Mouse (Mus musculus) neural tube, embryonic 12.5 days (tissue): ENCODE results near the gene Gm12216. TPM values are rescaled to one million over a fixed set of nuclear protein-coding genes. Genes with fewer than 3 reads are reported as not detected.
"Not testable (repeated sequence)": the region's sequence is repeated elsewhere in the genome, so short reads cannot be mapped to it uniquely, and the experiment has no call there.

Experiments
- ATAC-seq: fragments of 200-750 bp; cut with Nextera tagmentation; 2 replicates; pipeline ENCODE4 v1.8.0; 2017; ENCODE audit warnings: low read depth, mild to moderate bottlenecking, moderate TSS enrichment, moderate library complexity; ENCODE audit not compliant: low FRiP score
- H3K27ac ChIP-seq: fragments of 300-500 bp; sonication (generic); 2 replicates; pipeline ENCODE4 v1.5.1; 2016
- H3K27me3 ChIP-seq: fragments of 300-500 bp; sonication (generic); replicated peaks from 2 replicates; pipeline ENCODE4 v1.6.1; 2016; ENCODE audit warnings: mild to moderate bottlenecking
- H3K36me3 ChIP-seq: fragments of 300-500 bp; sonication (generic); 2 replicates; pipeline ENCODE4 v1.6.1; 2016; ENCODE audit warnings: mild to moderate bottlenecking
- H3K4me1 ChIP-seq: fragments of 300-500 bp; sonication (generic); 2 replicates; pipeline ENCODE4 v1.6.1; 2016
- H3K4me2 ChIP-seq: fragments of 300-500 bp; sonication (generic); replicated peaks from 2 replicates; pipeline ENCODE4 v1.6.1; 2016; ENCODE audit warnings: mild to moderate bottlenecking
- H3K4me3 ChIP-seq: fragments of 300-500 bp; sonication (generic); 2 replicates; pipeline ENCODE4 v1.5.1; 2016
- H3K9ac ChIP-seq: fragments of 300-500 bp; sonication (generic); 2 replicates; pipeline ENCODE4 v1.6.1; 2016; ENCODE audit warnings: mild to moderate bottlenecking
- H3K9me3 ChIP-seq: fragments of 300-500 bp; sonication (generic); 2 replicates; pipeline ENCODE4 v1.6.1; 2016; ENCODE audit warnings: mild to moderate bottlenecking
- WGBS: fragments of 180-500 bp; shearing (Covaris S2); methylation state at CpG from one replicate; pipeline ENCODE4 v1.1.7; 2016; 5-methylcytosine and 5-hydroxymethylcytosine counted together
- polyA plus RNA-seq: library from polyadenylated mRNA; unstranded; fragments of >200 nt; fragmentation: Nextera tagmentation; extraction: Ambion mirVana; gene quantifications from 2 replicates; pipeline ENCODE4 v1.2.1, GENCODE M21; 2016

Gm12216 gene
- polyA plus RNA-seq, 1 experiment from 2014 or later: not detected

DNA sequence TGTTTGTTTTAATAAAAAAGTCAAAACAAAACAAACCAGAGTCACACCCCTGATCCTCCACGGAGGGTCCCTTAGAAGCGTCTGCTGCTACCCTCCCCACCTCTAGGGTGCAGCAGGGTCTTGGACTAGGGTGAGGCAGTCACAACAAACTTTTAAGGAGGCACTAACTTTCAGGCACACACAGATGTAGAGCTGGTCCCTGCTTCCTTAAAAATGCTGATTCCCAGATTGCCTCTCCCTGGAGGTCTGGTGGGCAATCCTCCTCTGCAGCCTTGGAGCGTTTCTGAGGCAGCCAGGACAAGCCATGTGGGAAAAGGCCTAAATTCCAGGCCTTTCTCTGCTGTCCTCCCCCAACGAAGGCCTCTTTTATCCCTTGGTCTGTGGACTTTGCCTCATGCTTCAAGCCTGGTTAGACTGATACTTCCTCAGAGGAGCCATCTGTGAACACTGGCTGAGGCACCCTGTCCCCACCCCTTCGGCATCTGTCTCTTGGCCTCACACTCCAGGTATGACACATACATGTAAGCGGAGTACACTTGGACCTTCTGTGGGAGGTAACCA lies 100.2 kb downstream of the Gm12216 start:
- Histone ChIP-seq H3K4me3 (no peak overlapping the region), H3K27me3 (peaks cover 45% of the 10 kb centered on the region)

DNA sequence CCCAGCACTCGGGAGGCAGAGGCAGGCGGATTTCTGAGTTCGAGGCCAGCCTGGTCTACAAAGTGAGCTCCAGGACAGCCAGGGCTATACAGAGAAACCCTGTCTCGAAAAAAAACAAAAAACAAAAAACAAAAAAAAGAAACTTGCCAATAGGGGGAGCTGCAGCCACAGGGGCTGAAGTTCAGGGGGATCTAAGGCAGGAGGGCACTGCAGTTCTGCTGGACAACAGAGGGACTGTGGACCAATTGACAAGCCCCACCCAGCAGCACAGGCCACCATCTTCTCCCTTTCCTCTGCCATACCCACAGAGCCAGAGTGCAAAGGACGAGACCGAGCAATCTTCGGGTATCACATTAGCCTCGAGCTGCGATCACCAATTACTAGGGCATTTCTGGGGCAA lies 101.0 kb downstream of the Gm12216 start:
- not testable (repeated sequence) for H3K27ac ChIP-seq, H3K4me1 ChIP-seq

More for the DNA sequence above, 100.2 kb downstream of the Gm12216 start:
- no peaks in the 10 kb centered on the region for H3K9me3 ChIP-seq
- no peak overlapping the region for H3K27ac ChIP-seq
- no peaks in the 10 kb centered on the region for H3K36me3 ChIP-seq
- H3K4me2 ChIP-seq: no peak overlapping the region
- 44% methylated on average over 6 of the region's 6 CpGs for WGBS
- peaks cover 12% of the 10 kb centered on the region for H3K4me1 ChIP-seq
- no peak overlapping the region for H3K9ac ChIP-seq
- no peak for ATAC-seq

DNA sequence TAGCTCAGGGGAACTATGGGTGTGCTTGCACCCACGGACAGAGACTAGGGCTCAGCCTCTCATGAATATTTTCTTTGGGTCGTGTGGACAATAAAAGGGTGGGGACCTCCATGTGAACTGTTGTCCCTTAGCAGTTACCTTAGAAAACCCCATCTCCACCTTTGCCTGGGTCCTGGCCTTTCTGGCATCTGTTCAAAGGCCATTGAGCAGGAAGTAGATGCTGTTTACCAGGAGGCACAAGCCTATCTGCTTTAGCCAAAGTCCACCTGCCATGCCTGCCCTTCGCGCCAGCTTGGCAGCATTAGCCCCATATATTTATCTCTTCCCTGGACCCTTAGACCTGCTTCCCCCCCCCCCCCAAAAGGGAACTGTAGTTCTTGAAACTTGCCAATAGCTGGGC lies 101.4 kb downstream of the Gm12216 start:
- ATAC-seq: no peak
- Histone ChIP-seq H3K4me1 (no peaks in the 10 kb centered on the region), H3K4me2 (no peak overlapping the region), H3K9me3 (no peaks in the 10 kb centered on the region), H3K36me3 (no peaks in the 10 kb centered on the region), H3K27ac (no peak overlapping the region), H3K27me3 (peaks cover 37% of the 10 kb centered on the region), H3K9ac (no peak overlapping the region), H3K4me3 (no peak overlapping the region)
- 85% methylated on average over 4 of the region's 4 CpGs for WGBS

More for the DNA sequence above, 101.0 kb downstream of the Gm12216 start:
- not testable (repeated sequence) for H3K36me3 ChIP-seq, H3K4me2 ChIP-seq, ATAC-seq, H3K9ac ChIP-seq, H3K4me3 ChIP-seq, H3K9me3 ChIP-seq
- 88% methylated on average over 9 of the region's 9 CpGs for WGBS
- H3K27me3 ChIP-seq: peaks cover 39% of the 10 kb centered on the region

DNA sequence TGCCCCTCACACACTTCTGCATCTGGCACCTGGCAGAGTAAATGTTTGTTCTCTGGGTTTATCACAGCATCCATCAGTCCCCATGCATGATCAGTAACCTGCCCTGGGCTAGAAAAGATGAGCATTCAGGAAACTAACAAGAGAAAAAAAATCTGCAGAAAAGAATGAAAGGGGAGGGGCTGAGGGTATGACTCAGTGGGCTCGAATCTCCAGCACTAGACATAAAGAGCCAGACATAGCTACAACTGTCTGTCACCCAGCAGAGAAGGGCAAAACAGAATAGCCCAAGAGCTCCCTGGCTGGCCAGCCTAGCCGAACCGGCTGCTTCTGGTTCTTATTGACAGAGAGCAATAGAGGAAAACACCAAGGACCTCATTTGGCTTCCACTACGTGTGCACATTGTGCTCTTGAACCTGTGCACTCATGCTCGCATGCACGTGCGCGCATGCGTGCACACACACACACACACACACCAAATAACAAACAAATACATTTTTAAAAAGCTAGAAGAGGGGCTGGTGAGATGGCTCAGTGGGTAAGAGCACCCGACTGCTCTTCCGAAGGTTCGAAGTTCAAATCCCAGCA lies 104.0 kb downstream of the Gm12216 start:
- H3K9me3 ChIP-seq: no peaks in the 10 kb centered on the region
- no peaks in the 10 kb centered on the region for H3K36me3 ChIP-seq
- WGBS: 85% methylated on average over 12 of the region's 12 CpGs
- no peak overlapping the region for H3K4me3 ChIP-seq
- peaks cover 14% of the 10 kb centered on the region for H3K27me3 ChIP-seq
- no peak overlapping the region for H3K27ac ChIP-seq
- no peak overlapping the region for H3K9ac ChIP-seq
- H3K4me2 ChIP-seq: no peak overlapping the region
- no peaks in the 10 kb centered on the region for H3K4me1 ChIP-seq
- ATAC-seq: no peak

DNA sequence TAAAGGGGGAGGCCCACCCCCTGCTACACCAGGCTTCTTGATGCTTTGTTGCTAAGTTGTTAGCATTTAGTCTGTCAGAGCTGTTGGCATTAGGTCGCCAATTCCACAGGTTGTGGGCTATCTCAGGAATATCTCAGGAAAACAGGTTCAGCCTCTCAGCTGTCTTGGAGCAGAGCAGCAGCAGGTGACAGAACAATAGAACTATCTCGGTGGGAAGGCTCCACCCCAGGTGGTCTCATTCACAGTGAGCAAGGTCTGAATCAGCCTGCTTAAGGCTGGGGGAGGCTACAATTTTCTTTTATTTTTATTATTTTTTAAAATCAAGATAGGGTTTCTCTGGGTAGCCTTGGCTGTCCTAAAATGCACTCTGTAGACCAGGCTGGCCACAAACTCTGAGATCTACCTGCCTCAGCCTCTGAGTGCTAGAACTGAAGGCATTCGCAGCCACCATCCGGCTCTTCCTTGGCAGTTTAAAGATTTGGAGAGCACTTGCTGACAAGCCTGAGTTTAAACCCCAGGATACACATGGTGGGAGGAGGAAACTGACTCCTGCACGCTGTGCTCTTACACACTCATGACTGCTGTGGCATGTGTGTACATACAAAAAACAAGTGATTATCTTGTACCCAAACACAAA lies 109.2 kb downstream of the Gm12216 start:
- Histone ChIP-seq H3K36me3 (no peaks in the 10 kb centered on the region), H3K4me1 (no peaks in the 10 kb centered on the region), H3K9ac (no peak overlapping the region), H3K9me3 (no peaks in the 10 kb centered on the region), H3K4me2 (no peak overlapping the region), H3K27me3 (no peaks in the 10 kb centered on the region), H3K27ac (no peak overlapping the region), H3K4me3 (no peak overlapping the region)
- ATAC-seq: no peak
- WGBS: 46% methylated on average over 5 of the region's 5 CpGs

DNA sequence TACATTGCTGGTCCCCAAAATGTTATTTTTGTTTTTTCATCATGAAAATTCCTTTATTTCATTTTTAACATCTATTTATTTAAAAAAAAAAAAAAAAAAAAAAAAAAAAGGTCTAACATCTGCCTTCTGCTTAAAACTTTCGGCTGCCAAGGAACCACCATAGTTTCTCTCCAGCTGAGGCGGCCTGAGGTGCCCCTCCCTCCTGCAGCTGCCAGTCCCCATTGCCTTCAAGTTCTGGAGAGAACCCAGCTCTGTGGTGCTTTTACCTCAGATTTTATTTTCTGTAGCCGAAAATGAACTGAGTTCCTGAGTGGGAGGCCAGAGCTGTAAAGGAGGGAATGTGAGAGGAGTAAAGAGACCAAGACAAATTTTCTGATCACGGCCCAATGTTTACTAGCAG lies 109.8 kb downstream of the Gm12216 start:
- no peak overlapping the region for H3K4me2 ChIP-seq
- no peaks in the 10 kb centered on the region for H3K36me3 ChIP-seq
- no peaks in the 10 kb centered on the region for H3K27me3 ChIP-seq
- H3K9me3 ChIP-seq: no peaks in the 10 kb centered on the region
- H3K9ac ChIP-seq: no peak overlapping the region
- no peak for ATAC-seq
- H3K27ac ChIP-seq: no peak overlapping the region
- WGBS: 72% methylated on average over 4 of the region's 4 CpGs
- no peak overlapping the region for H3K4me3 ChIP-seq
- no peaks in the 10 kb centered on the region for H3K4me1 ChIP-seq

DNA sequence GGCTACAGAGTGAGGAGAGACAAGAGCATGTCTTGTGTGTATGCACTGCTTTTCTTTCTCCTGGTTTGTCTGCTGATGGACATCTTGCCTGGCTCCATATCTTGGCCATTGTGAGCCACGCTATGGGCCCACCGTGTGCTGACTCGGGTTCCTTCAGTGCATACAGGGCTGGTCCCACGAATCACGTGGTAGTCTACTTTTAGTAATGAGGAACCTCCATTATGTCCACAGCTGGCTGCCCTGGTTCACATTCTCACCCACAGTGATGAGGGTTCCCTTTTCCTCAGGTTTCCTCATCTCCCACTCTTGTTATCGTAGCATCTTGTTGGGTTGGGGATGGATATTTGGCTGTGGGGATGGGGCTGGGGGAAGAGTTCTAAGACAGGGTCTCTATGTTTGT lies 110.4 kb downstream of the Gm12216 start:
- WGBS: 88% methylated on average over 6 of the region's 6 CpGs
- Histone ChIP-seq H3K4me1 (no peaks in the 10 kb centered on the region), H3K9me3 (no peaks in the 10 kb centered on the region), H3K4me3 (no peak overlapping the region), H3K36me3 (no peaks in the 10 kb centered on the region), H3K4me2 (no peak overlapping the region), H3K9ac (no peak overlapping the region), H3K27me3 (no peaks in the 10 kb centered on the region), H3K27ac (no peak overlapping the region)
- no peak for ATAC-seq

DNA sequence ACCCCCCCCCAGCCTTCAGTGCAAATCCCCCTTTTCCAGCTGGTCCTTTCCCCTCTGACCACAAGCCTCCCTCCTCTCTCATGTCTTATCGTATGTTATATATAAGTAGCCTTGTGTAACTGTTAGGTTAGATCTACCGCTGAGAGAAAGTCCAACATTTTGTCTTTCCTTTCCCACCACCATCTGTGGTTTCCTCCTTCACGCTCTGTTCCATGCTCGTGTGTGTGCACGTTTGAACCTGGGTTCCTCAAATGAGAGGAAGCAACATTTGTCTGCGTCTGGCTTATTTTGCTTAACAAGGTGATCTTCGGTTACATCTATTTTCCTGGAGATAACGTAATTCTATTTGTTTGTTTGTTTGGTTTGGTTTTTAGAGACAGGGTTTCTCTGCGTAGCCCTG lies 111.1 kb downstream of the Gm12216 start:
- no peak for ATAC-seq
- H3K27me3 ChIP-seq: no peaks in the 10 kb centered on the region
- H3K9ac ChIP-seq: no peak overlapping the region
- no peaks in the 10 kb centered on the region for H3K4me1 ChIP-seq
- H3K9me3 ChIP-seq: no peaks in the 10 kb centered on the region
- 93% methylated on average over 9 of the region's 9 CpGs for WGBS
- H3K36me3 ChIP-seq: no peaks in the 10 kb centered on the region
- H3K4me3 ChIP-seq: no peak overlapping the region
- H3K27ac ChIP-seq: no peak overlapping the region
- no peak overlapping the region for H3K4me2 ChIP-seq

DNA sequence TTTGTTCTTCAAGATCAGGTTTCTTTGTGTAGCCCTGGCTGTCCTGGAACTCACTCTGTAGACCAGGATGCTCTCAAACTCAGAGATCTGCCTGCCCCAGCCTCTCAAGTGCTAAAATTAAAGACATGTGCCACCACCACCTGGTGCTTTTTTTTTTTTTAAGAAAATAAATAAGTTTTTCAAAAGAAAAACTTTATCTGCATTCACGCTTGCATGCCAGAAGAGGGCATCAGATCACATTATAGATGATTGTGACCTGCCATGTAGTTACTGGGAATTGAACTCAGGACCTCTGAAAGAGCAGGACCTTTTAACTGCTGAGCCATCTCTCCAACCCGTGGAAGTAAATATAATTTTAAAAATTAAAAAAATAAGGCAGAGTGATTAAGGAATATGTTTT lies 113.8 kb downstream of the Gm12216 start:
- Histone ChIP-seq H3K4me3 (no peak overlapping the region), H3K9me3 (no peaks in the 10 kb centered on the region), H3K36me3 (no peaks in the 10 kb centered on the region), H3K4me1 (no peaks in the 10 kb centered on the region), H3K9ac (no peak overlapping the region), H3K4me2 (no peak overlapping the region), H3K27ac (no peak overlapping the region), H3K27me3 (no peaks in the 10 kb centered on the region)
- no peak for ATAC-seq
- 92% methylated on average over 2 of the region's 2 CpGs for WGBS

DNA sequence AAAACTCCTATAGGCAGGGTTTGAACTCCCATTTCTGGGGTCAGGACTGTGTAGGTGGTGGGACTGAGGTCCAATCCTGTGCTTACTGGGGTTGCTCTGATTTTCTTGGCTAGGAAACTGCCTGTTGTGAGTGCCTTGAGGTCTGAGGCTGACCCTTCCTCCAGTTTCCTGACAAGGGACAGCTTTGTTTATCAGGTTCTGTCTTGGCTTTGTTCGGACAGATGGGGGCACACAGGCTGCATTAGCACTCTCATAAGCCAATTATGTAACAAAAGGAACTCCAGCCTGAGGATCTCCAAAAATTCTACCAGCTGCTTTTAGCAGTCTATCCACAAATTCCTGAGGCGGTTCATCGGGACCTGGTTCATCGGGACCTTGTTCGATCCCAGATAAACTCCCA lies 116.7 kb downstream of the Gm12216 start:
- Histone ChIP-seq H3K27ac (no peak overlapping the region), H3K4me2 (no peak overlapping the region), H3K4me3 (no peak overlapping the region), H3K9me3 (no peaks in the 10 kb centered on the region), H3K36me3 (no peaks in the 10 kb centered on the region), H3K27me3 (no peaks in the 10 kb centered on the region), H3K4me1 (no peaks in the 10 kb centered on the region), H3K9ac (no peak overlapping the region)
- 52% methylated on average over 5 of the region's 5 CpGs for WGBS
- no peak for ATAC-seq

DNA sequence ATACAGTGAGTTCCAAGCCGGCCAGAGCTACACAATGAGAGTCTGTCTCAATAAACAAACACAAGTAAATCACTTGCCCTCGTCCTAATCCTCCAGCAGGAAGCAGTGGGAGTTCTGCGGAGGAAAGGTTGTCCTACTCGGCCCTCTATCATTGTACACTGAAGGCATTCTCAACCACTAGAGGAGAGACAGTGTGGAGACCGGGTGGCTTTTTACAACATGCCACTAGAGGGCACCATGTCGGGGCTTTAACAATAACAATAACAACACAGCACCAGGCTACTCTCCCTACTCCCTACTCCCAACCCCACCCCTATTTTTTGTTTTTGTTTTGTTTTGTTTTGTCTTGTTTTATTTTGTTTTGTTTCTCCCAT lies 121.5 kb downstream of the Gm12216 start:
- Histone ChIP-seq H3K4me1 (no peaks in the 10 kb centered on the region), H3K9me3 (no peaks in the 10 kb centered on the region), H3K27me3 (no peaks in the 10 kb centered on the region), H3K27ac (no peak overlapping the region), H3K4me2 (no peak overlapping the region), H3K36me3 (no peaks in the 10 kb centered on the region), H3K9ac (no peak overlapping the region), H3K4me3 (no peak overlapping the region)
- 47% methylated on average over 6 of the region's 6 CpGs for WGBS
- ATAC-seq: no peak

DNA sequence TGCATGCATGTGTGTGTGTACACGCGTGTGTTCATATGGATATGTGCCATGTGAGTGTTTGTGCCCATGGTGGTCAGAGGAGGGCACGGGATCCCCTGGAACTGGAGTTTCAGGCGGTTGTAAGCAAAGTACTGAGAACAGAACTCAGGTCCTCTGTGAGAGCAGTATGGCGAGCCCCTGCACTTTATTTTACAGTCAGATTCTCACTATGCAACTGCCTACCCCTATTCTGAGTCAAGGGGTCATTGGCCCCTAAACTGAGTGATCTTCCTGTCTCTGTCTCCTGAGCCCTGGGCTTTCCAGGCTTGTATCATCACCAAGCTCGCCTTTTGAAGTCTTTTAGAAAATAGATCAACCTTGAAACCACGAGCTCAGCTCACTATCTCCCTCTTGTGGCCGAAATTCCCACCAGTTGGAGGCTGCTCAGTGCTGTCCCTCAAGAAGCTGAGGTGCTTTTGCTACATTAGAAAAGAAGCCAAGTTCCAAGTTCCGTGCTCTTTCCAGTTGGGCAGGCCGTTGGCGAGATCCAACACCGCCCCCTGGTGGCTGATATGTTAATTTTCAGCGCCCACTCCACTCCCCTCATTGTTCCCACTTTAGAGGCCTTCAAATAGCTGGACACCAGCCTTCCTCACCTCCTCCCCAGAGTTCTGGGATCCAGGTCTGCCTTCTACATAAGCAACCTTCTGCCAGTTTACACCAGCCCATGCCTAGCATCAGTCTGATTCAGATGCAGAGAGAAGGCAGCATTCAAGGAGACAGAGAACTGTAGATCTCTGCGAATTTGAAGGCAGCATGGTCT lies 122.1 kb downstream of the Gm12216 start:
- Histone ChIP-seq H3K9me3 (no peaks in the 10 kb centered on the region), H3K27ac (no peak overlapping the region), H3K36me3 (no peaks in the 10 kb centered on the region), H3K4me3 (no peak overlapping the region), H3K27me3 (no peaks in the 10 kb centered on the region), H3K9ac (no peak overlapping the region), H3K4me1 (no peaks in the 10 kb centered on the region), H3K4me2 (no peak overlapping the region)
- 0 out of 2 replicates have a peak, but pooled peaks have one; percentile 63 for ATAC-seq
- 52% methylated on average over 14 of the region's 14 CpGs for WGBS
